Mouse (Mus musculus): ENCODE data around the gene C030005K15Rik. TPM values are rescaled to one million over a fixed set of nuclear protein-coding genes. Genes with fewer than 3 reads are reported as not detected.

The C030005K15Rik gene
- total RNA-seq, 2 experiments from 2014 or later, result 0.27 to 0.52 TPM

Other genes starting within 250 kb of the C030005K15Rik start
- gene Dcn, start 247.1 kb downstream of the C030005K15Rik start, total RNA-seq (2021), result 10 to 100 TPM; 26.2 to 61.2 TPM
- gene Lum, start 161.6 kb downstream of the C030005K15Rik start, total RNA-seq (2021), result 1 to 10 TPM; 2.0 to 2.9 TPM
- gene Kera, start 119.9 kb downstream of the C030005K15Rik start, total RNA-seq (2021), result under 1 TPM; 0.16 to 0.20 TPM
- not detected for gene Epyc, start 82.7 kb downstream of the C030005K15Rik start, total RNA-seq (2021)
- not detected for gene Ccer1, start 33.7 kb downstream of the C030005K15Rik start, total RNA-seq (2021)

Measured in layer of hippocampus, postnatal 25 days (tissue).